Mouse (Mus musculus) leukemia stem cell, adult 10-12 weeks (primary cell): Measurements from ENCODE around the gene Pdgfb. TPM values are rescaled to one million over a fixed set of nuclear protein-coding genes. Genes with fewer than 3 reads are reported as not detected.

Experiments
- polyA plus RNA-seq: library from polyadenylated mRNA; stranded (reverse); fragments of >175 nt; gene quantifications from 2 replicates; pipeline ENCODE4 v1.2.3, GENCODE M21; 2012; ENCODE audit warnings: low replicate concordance

The Pdgfb gene
- 4.3 and 4.7 TPM in 2 replicates for polyA plus RNA-seq

GRCm38 (mm10) chr15:80014321-80015210 lies at the start of gene Pdgfb:
TSS of gene Pdgfb (minus strand) at chr15:80014977.

GRCm38 (mm10) chr15:79970940-79971339 lies 43.8 kb downstream of the Pdgfb start, which contains the start of gene Cbx7:
TSS of gene Cbx7 (minus strand) at chr15:79971119.

Other genes with a start within 250 kb of the Pdgfb start
- gene Dnal4, start 237.1 kb downstream of the Pdgfb start, polyA plus RNA-seq = 12.0 and 21.0 TPM in 2 replicates
- gene Nptxr, start 210.2 kb downstream of the Pdgfb start, polyA plus RNA-seq = 0.45 and 1.6 TPM in 2 replicates
- 0.36 TPM in 1 of 2 replicates, not detected in the other for gene Npcd, start 180.7 kb downstream of the Pdgfb start, polyA plus RNA-seq
- 33.5 and 38.6 TPM in 2 replicates for gene Cbx6, start 180.3 kb downstream of the Pdgfb start, polyA plus RNA-seq
- 1.2 and 3.2 TPM in 2 replicates for gene Apobec3, start 123.3 kb downstream of the Pdgfb start, polyA plus RNA-seq
- gene Cbx7, start 43.9 kb downstream of the Pdgfb start, polyA plus RNA-seq = 11.3 and 26.7 TPM in 2 replicates
- gene Syngr1, start 76.4 kb upstream of the Pdgfb start, polyA plus RNA-seq = 30.7 and 39.5 TPM in 2 replicates
- gene Rpl3, start 76.9 kb upstream of the Pdgfb start, polyA plus RNA-seq = 58.6 and 139 TPM in 2 replicates
- 14.4 and 29.5 TPM in 2 replicates for gene Tab1, start 118.2 kb upstream of the Pdgfb start, polyA plus RNA-seq
- 0.07 TPM in 1 of 2 replicates, not detected in the other for gene Mgat3, start 158.7 kb upstream of the Pdgfb start, polyA plus RNA-seq
- 6.9 and 57.9 TPM in 2 replicates for gene Mief1, start 219.0 kb upstream of the Pdgfb start, polyA plus RNA-seq
- gene AC140267.1, start 220.9 kb upstream of the Pdgfb start, polyA plus RNA-seq = 3.6 TPM in 1 of 2 replicates, not detected in the other
- 196 and 453 TPM in 2 replicates for gene Atf4, start 240.2 kb upstream of the Pdgfb start, polyA plus RNA-seq
- gene Rps19bp1, start 249.3 kb upstream of the Pdgfb start, polyA plus RNA-seq = 35.2 and 71.2 TPM in 2 replicates